Mouse (Mus musculus): Measurements from ENCODE around the gene Serhl.

GRCm38 (mm10) chr15:83085901-83086300 lies 3.4 kb upstream of the Serhl start:
- TF ChIP-seq CTCF (conservative IDR thresholded peaks at IDR 0.05; ENCODE audit: insufficient read depth, insufficient read length, low read depth, low read length): peak; percentile 83
- TF ChIP-seq POLR2A (IDR thresholded peaks at IDR 0.05; ENCODE audit: low read depth, low read length): no peak

All from kidney, adult 2 months (tissue).